Mouse (Mus musculus): ENCODE data around the gene Rab40c. TPM values are rescaled to one million over a fixed set of nuclear protein-coding genes. Genes with fewer than 3 reads are reported as not detected.

Rab40c gene
- polyA plus RNA-seq, 1 experiment from 2014 or later, result 20.0 TPM

Other genes starting within 250 kb of the Rab40c start
- 4.6 and 5.5 TPM in 2 replicates for gene Gng13, start 202.6 kb downstream of the Rab40c start, polyA plus RNA-seq (2015; fragmentation: Nextera tagmentation; extraction: Ambion mirVana)
- 21.1 and 23.5 TPM in 2 replicates for gene Chtf18, start 192.3 kb downstream of the Rab40c start, polyA plus RNA-seq (2015; fragmentation: Nextera tagmentation; extraction: Ambion mirVana)
- 16.9 and 18.7 TPM in 2 replicates for gene Rpusd1, start 192.1 kb downstream of the Rab40c start, polyA plus RNA-seq (2015; fragmentation: Nextera tagmentation; extraction: Ambion mirVana)
- 0.14 and 0.36 TPM in 2 replicates for gene Mslnl, start 183.7 kb downstream of the Rab40c start, polyA plus RNA-seq (2015; fragmentation: Nextera tagmentation; extraction: Ambion mirVana)
- 12.0 and 13.7 TPM in 2 replicates for gene Msln, start 165.3 kb downstream of the Rab40c start, polyA plus RNA-seq (2015; fragmentation: Nextera tagmentation; extraction: Ambion mirVana)
- 29.0 and 30.9 TPM in 2 replicates for gene Narfl, start 146.0 kb downstream of the Rab40c start, polyA plus RNA-seq (2015; fragmentation: Nextera tagmentation; extraction: Ambion mirVana)
- 55.2 and 60.5 TPM in 2 replicates for gene Haghl, start 134.1 kb downstream of the Rab40c start, polyA plus RNA-seq (2015; fragmentation: Nextera tagmentation; extraction: Ambion mirVana)
- gene Ccdc78, start 133.1 kb downstream of the Rab40c start, polyA plus RNA-seq (2015; fragmentation: Nextera tagmentation; extraction: Ambion mirVana), result 0.27 and 0.47 TPM in 2 replicates
- 126 and 131 TPM in 2 replicates for gene Fam173a, start 126.8 kb downstream of the Rab40c start, polyA plus RNA-seq (2015; fragmentation: Nextera tagmentation; extraction: Ambion mirVana)
- not detected in 2 replicates for gene AC134908.4, start 124.1 kb downstream of the Rab40c start, polyA plus RNA-seq (2015; fragmentation: Nextera tagmentation; extraction: Ambion mirVana)
- gene Metrn, start 122.6 kb downstream of the Rab40c start, polyA plus RNA-seq (2015; fragmentation: Nextera tagmentation; extraction: Ambion mirVana), result 68.5 and 71.6 TPM in 2 replicates
- 0.12 TPM in 1 of 2 replicates, not detected in the other for gene Fbxl16, start 110.6 kb downstream of the Rab40c start, polyA plus RNA-seq (2015; fragmentation: Nextera tagmentation; extraction: Ambion mirVana)
- gene Wdr24, start 96.1 kb downstream of the Rab40c start, polyA plus RNA-seq (2015; fragmentation: Nextera tagmentation; extraction: Ambion mirVana), result 25.8 and 27.3 TPM in 2 replicates
- 28.8 and 32.2 TPM in 2 replicates for gene Jmjd8, start 90.9 kb downstream of the Rab40c start, polyA plus RNA-seq (2015; fragmentation: Nextera tagmentation; extraction: Ambion mirVana)
- gene Stub1, start 86.3 kb downstream of the Rab40c start, polyA plus RNA-seq (2015; fragmentation: Nextera tagmentation; extraction: Ambion mirVana), result 181 and 191 TPM in 2 replicates
- gene Rhbdl1, start 82.4 kb downstream of the Rab40c start, polyA plus RNA-seq (2015; fragmentation: Nextera tagmentation; extraction: Ambion mirVana), result 0.38 and 0.45 TPM in 2 replicates
- 1.2 and 1.5 TPM in 2 replicates for gene Gm20683, start 78.0 kb downstream of the Rab40c start, polyA plus RNA-seq (2015; fragmentation: Nextera tagmentation; extraction: Ambion mirVana)
- 19.7 and 22.6 TPM in 2 replicates for gene Rhot2, start 74.9 kb downstream of the Rab40c start, polyA plus RNA-seq (2015; fragmentation: Nextera tagmentation; extraction: Ambion mirVana)
- gene Wdr90, start 58.2 kb downstream of the Rab40c start, polyA plus RNA-seq (2015; fragmentation: Nextera tagmentation; extraction: Ambion mirVana), result 9.8 and 10.1 TPM in 2 replicates
- gene Mcrip2, start 51.0 kb downstream of the Rab40c start, polyA plus RNA-seq (2015; fragmentation: Nextera tagmentation; extraction: Ambion mirVana), result 24.1 and 24.5 TPM in 2 replicates
- 43.5 and 47.0 TPM in 2 replicates for gene Mettl26, start 44.7 kb downstream of the Rab40c start, polyA plus RNA-seq (2015; fragmentation: Nextera tagmentation; extraction: Ambion mirVana)
- gene Wfikkn1, start 38.9 kb downstream of the Rab40c start, polyA plus RNA-seq (2015; fragmentation: Nextera tagmentation; extraction: Ambion mirVana), result 0.46 and 0.51 TPM in 2 replicates
- 28.8 and 34.6 TPM in 2 replicates for gene Pigq, start 25.2 kb upstream of the Rab40c start, polyA plus RNA-seq (2015; fragmentation: Nextera tagmentation; extraction: Ambion mirVana)
- 0.36 and 0.46 TPM in 2 replicates for gene Nhlrc4, start 25.2 kb upstream of the Rab40c start, polyA plus RNA-seq (2015; fragmentation: Nextera tagmentation; extraction: Ambion mirVana)
- gene A930017K11Rik, start 32.8 kb upstream of the Rab40c start, polyA plus RNA-seq (2015; fragmentation: Nextera tagmentation; extraction: Ambion mirVana), result not detected in 2 replicates
- 15.3 and 17.0 TPM in 2 replicates for gene Capn15, start 66.1 kb upstream of the Rab40c start, polyA plus RNA-seq (2015; fragmentation: Nextera tagmentation; extraction: Ambion mirVana)
- gene Rab11fip3, start 149.8 kb upstream of the Rab40c start, polyA plus RNA-seq (2015; fragmentation: Nextera tagmentation; extraction: Ambion mirVana), result 3.1 and 4.7 TPM in 2 replicates
- 11.4 and 13.1 TPM in 2 replicates for gene Decr2, start 170.6 kb upstream of the Rab40c start, polyA plus RNA-seq (2015; fragmentation: Nextera tagmentation; extraction: Ambion mirVana)
- 41.9 and 46.1 TPM in 2 replicates for gene Nme4, start 175.9 kb upstream of the Rab40c start, polyA plus RNA-seq (2015; fragmentation: Nextera tagmentation; extraction: Ambion mirVana)
- gene Tmem8, start 193.6 kb upstream of the Rab40c start, polyA plus RNA-seq (2015; fragmentation: Nextera tagmentation; extraction: Ambion mirVana), result 2.2 and 2.4 TPM in 2 replicates
- 158 and 161 TPM in 2 replicates for gene Mrpl28, start 203.8 kb upstream of the Rab40c start, polyA plus RNA-seq (2015; fragmentation: Nextera tagmentation; extraction: Ambion mirVana)
- 14.4 and 22.8 TPM in 2 replicates for gene Axin1, start 219.0 kb upstream of the Rab40c start, polyA plus RNA-seq (2015; fragmentation: Nextera tagmentation; extraction: Ambion mirVana)